Mouse (Mus musculus): ENCODE data around the gene Igf2bp3. TPM values are rescaled to one million over a fixed set of nuclear protein-coding genes. Genes with fewer than 3 reads are reported as not detected.

Igf2bp3 gene
- polyA plus RNA-seq, 1 experiment from 2014 or later: 96.8 TPM

- H3K4me2 ChIP-seq (replicated peaks): no peak overlapping the region
- ATAC-seq: no peak
- H3K27me3 ChIP-seq (replicated peaks): no peaks in the 10 kb centered on the region
- 89% methylated on average over 6 of the region's 6 CpGs for WGBS
- peaks cover 12% of the 10 kb centered on the region for H3K4me1 ChIP-seq (replicated peaks)
- H3K4me3 ChIP-seq (replicated peaks): no peak overlapping the region
- no peaks in the 10 kb centered on the region for H3K9me3 ChIP-seq
- no peak overlapping the region for H3K27ac ChIP-seq
- no peak overlapping the region for H3K9ac ChIP-seq
- no peaks in the 10 kb centered on the region for H3K36me3 ChIP-seq
Measured at GRCm38 (mm10) chr6:49165855-49166254, 48.9 kb downstream of the Igf2bp3 start.

GRCm38 (mm10) chr6:49165101-49165500 lies 49.7 kb downstream of the Igf2bp3 start:
- no peaks in the 10 kb centered on the region for H3K27me3 ChIP-seq (replicated peaks)
- H3K4me3 ChIP-seq (replicated peaks): no peak overlapping the region
- 44% methylated on average over 6 of the region's 6 CpGs for WGBS
- no peak overlapping the region for H3K27ac ChIP-seq
- H3K4me1 ChIP-seq (replicated peaks): peaks cover 12% of the 10 kb centered on the region
- no peak overlapping the region for H3K9ac ChIP-seq
- ATAC-seq: peak; percentile 55; the same call in 1 of the 2 replicates
- H3K9me3 ChIP-seq: no peaks in the 10 kb centered on the region
- H3K4me2 ChIP-seq (replicated peaks): no peak overlapping the region
- no peaks in the 10 kb centered on the region for H3K36me3 ChIP-seq

- ATAC-seq: no peak
- Histone ChIP-seq H3K36me3 (no peaks in the 10 kb centered on the region), H3K27me3 (replicated peaks) (no peaks in the 10 kb centered on the region), H3K27ac (no peak overlapping the region), H3K4me3 (replicated peaks) (no peak overlapping the region), H3K9ac (no peak overlapping the region), H3K4me2 (replicated peaks) (no peak overlapping the region), H3K4me1 (replicated peaks) (peaks cover 12% of the 10 kb centered on the region), H3K9me3 (no peaks in the 10 kb centered on the region)
- 70% methylated on average over 11 of the region's 11 CpGs for WGBS
Measured at GRCm38 (mm10) chr6:49164701-49165100, 50.1 kb downstream of the Igf2bp3 start.

GRCm38 (mm10) chr6:49159971-49160370 lies 54.8 kb downstream of the Igf2bp3 start:
- Histone ChIP-seq H3K4me2 (replicated peaks) (no peak overlapping the region), H3K4me3 (replicated peaks) (no peak overlapping the region), H3K9ac (no peak overlapping the region), H3K27me3 (replicated peaks) (no peaks in the 10 kb centered on the region), H3K27ac (no peak overlapping the region), H3K9me3 (no peaks in the 10 kb centered on the region), H3K4me1 (replicated peaks) (peaks cover 18% of the 10 kb centered on the region), H3K36me3 (no peaks in the 10 kb centered on the region; the same call in 1 of the 2 replicates)
- ATAC-seq: no peak
- 63% methylated on average over 2 of the region's 2 CpGs for WGBS

- no peak overlapping the region for H3K9ac ChIP-seq
- 83% methylated on average over 3 of the region's 3 CpGs for WGBS
- ATAC-seq: no peak
- H3K27me3 ChIP-seq (replicated peaks): no peaks in the 10 kb centered on the region
- no peaks in the 10 kb centered on the region; the same call in 1 of the 2 replicates for H3K36me3 ChIP-seq
- H3K4me3 ChIP-seq (replicated peaks): no peak overlapping the region
- no peaks in the 10 kb centered on the region for H3K9me3 ChIP-seq
- H3K27ac ChIP-seq: no peak overlapping the region
- H3K4me2 ChIP-seq (replicated peaks): no peak overlapping the region
- peaks cover 11% of the 10 kb centered on the region; the same call in 1 of the 2 replicates for H3K4me1 ChIP-seq (replicated peaks)
Measured at GRCm38 (mm10) chr6:49156826-49157175, 58.0 kb downstream of the Igf2bp3 start.

DNA sequence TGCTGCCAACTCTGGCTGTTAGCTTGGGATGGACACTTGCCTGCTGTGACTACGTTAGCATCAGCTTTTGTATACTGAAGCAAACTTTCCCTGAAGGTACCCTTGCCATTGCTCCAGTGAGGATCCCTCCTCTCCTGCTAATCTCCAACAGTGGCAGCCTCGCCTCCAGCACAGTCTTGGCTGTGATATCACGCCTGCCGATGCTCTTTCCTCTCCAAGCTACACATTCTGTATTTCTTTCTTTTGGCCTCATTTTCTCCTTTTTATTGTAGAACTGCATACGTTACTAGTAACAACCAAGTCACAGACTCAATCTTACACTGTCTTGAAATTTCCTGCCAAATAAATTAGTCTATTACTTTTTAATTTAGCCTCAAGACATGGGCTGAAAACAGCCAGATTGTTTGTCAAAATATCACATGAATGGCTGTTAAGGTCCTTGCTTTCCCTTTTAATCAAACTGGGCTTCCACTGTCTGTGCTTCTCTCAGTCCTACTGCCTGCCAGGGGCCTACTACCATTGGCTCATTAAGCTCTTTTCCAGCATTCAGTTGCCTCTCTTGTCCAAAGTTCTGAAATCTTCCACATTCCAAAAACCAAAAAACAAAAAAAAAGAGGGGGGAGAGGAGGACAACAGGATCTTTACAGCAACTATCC lies 58.5 kb downstream of the Igf2bp3 start:
- Histone ChIP-seq H3K4me3 (replicated peaks) (no peak overlapping the region), H3K4me1 (replicated peaks) (peaks cover 15% of the 10 kb centered on the region; the same call in 1 of the 2 replicates), H3K9ac (no peak overlapping the region), H3K9me3 (no peaks in the 10 kb centered on the region), H3K36me3 (no peaks in the 10 kb centered on the region; the same call in 1 of the 2 replicates), H3K4me2 (replicated peaks) (no peak overlapping the region), H3K27me3 (replicated peaks) (no peaks in the 10 kb centered on the region), H3K27ac (no peak overlapping the region)
- ATAC-seq: no peak
- WGBS: 86% methylated on average over 5 of the region's 5 CpGs

- Histone ChIP-seq H3K27ac (peak overlapping the region; percentile 74), H3K4me1 (replicated peaks) (0 out of 2 replicates have a peak, but pooled peaks cover 14% of the 10 kb centered on the region)
- peak; percentile 21; the same call in 1 of the 2 replicates for ATAC-seq
Measured at GRCm38 (mm10) chr6:49151465-49151864, 63.3 kb downstream of the Igf2bp3 start.

DNA sequence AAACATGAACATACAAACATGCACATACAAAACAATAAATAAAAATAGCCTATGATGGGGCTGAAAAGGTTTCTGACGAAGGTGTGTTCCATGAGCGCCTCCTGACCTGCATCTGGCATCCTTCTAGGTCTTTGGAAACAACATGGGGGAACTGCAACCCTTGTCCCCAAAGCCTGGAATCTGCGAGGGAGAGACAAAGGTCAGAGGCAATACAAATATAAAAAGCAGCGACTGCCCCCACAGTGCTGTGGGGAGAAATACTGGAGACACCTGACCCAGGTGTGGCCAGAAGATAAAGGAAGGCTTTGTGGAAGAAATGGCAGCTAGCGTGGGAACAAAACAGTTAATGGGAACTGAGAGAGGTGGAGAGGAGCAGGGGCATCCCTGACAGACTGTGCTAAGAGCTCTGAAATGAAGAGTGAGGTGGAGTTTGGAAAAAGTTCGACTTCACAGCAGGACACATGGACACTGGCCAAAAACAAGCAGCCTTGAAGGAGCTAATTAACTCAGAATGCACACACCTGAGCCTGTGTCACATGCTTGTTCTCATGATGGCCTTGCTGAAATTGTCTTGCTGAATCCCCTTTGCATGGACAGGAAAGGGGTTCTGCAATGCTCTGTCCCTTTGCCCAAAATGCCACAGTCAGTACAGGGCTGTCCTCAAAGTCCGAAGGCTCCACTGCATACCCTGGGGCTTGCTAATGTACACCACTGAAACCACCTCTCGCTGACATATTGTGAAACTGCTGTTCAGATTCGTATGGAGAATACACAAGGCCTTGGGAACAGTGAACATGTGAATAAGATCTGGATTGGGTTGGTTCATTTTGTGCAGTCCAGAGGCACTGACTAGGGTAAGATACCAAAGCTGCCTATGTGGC lies 64.2 kb downstream of the Igf2bp3 start:
- Histone ChIP-seq H3K4me3 (replicated peaks) (no peak overlapping the region), H3K9me3 (no peaks in the 10 kb centered on the region), H3K27me3 (replicated peaks) (no peaks in the 10 kb centered on the region), H3K4me2 (replicated peaks) (peak overlapping the region; percentile 43), H3K4me1 (replicated peaks) (0 out of 2 replicates have a peak, but pooled peaks cover 14% of the 10 kb centered on the region), H3K27ac (peak overlapping the region; percentile 80), H3K36me3 (no peaks in the 10 kb centered on the region), H3K9ac (no peak overlapping the region; the same call in 1 of the 2 replicates)
- WGBS: 62% methylated on average over 9 of the region's 9 CpGs
- peak; percentile 66 for ATAC-seq

More at GRCm38 (mm10) chr6:49151465-49151864, 63.3 kb downstream of the Igf2bp3 start:
- H3K9me3 ChIP-seq: no peaks in the 10 kb centered on the region
- WGBS: 63% methylated on average over 4 of the region's 4 CpGs
- no peak overlapping the region for H3K9ac ChIP-seq
- H3K4me2 ChIP-seq (replicated peaks): peak overlapping the region; percentile 43
- no peak overlapping the region for H3K4me3 ChIP-seq (replicated peaks)
- no peaks in the 10 kb centered on the region for H3K36me3 ChIP-seq
- no peaks in the 10 kb centered on the region for H3K27me3 ChIP-seq (replicated peaks)

- no peaks in the 10 kb centered on the region for H3K27me3 ChIP-seq (replicated peaks)
- H3K4me1 ChIP-seq (replicated peaks): 0 out of 2 replicates have a peak, but pooled peaks cover 10% of the 10 kb centered on the region
- H3K9me3 ChIP-seq: no peaks in the 10 kb centered on the region
- 53% methylated on average over 5 of the region's 5 CpGs for WGBS
- H3K27ac ChIP-seq: peak overlapping the region; percentile 92
- no peak overlapping the region for H3K9ac ChIP-seq
- peak overlapping the region; percentile 46 for H3K4me2 ChIP-seq (replicated peaks)
- H3K36me3 ChIP-seq: no peaks in the 10 kb centered on the region
- peak; percentile 27 for ATAC-seq
- H3K4me3 ChIP-seq (replicated peaks): no peak overlapping the region
Measured at GRCm38 (mm10) chr6:49149202-49149930, 65.4 kb downstream of the Igf2bp3 start.

DNA sequence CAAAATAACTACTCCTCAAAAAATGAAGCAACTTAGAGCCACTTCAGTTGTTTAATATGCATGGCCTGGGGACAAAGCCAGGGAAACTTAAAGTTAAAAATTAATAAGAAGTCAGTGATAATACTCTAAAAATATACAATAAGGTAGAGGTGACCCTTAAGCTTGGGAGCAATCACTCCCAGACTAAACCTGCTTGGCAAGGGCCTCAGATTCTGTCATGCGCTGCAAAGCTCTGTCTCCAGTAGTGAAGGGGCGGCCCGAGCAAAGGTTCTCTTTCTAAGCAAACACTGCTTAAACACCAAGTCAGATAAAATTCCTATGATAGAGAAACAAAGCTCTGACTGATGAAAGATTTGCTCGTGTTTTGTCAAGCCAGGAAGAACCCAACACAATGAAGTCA lies 66.0 kb downstream of the Igf2bp3 start:
- 0 out of 2 replicates have a peak, but pooled peaks cover 10% of the 10 kb centered on the region for H3K4me1 ChIP-seq (replicated peaks)
- H3K4me3 ChIP-seq (replicated peaks): no peak overlapping the region
- peak; percentile 85 for ATAC-seq
- H3K27me3 ChIP-seq (replicated peaks): no peaks in the 10 kb centered on the region
- peak overlapping the region; percentile 46; the same call in 1 of the 2 replicates for H3K4me2 ChIP-seq (replicated peaks)
- no peak overlapping the region for H3K9ac ChIP-seq
- H3K27ac ChIP-seq: peak overlapping the region; percentile 92
- no peaks in the 10 kb centered on the region for H3K36me3 ChIP-seq
- H3K9me3 ChIP-seq: no peaks in the 10 kb centered on the region
- WGBS: 61% methylated on average over 4 of the region's 4 CpGs

- no peak overlapping the region for H3K9ac ChIP-seq
- H3K36me3 ChIP-seq: no peaks in the 10 kb centered on the region
- 0 out of 2 replicates have a peak, but pooled peaks cover 10% of the 10 kb centered on the region for H3K4me1 ChIP-seq (replicated peaks)
- peak overlapping the region; percentile 89 for H3K27ac ChIP-seq
- peak; percentile 46 for ATAC-seq
- H3K4me3 ChIP-seq (replicated peaks): no peak overlapping the region
- 62% methylated on average over 7 of the region's 7 CpGs for WGBS
- H3K4me2 ChIP-seq (replicated peaks): peak overlapping the region; percentile 41
- no peaks in the 10 kb centered on the region for H3K9me3 ChIP-seq
- H3K27me3 ChIP-seq (replicated peaks): no peaks in the 10 kb centered on the region
Measured at GRCm38 (mm10) chr6:49148368-49148767, 66.4 kb downstream of the Igf2bp3 start.

DNA sequence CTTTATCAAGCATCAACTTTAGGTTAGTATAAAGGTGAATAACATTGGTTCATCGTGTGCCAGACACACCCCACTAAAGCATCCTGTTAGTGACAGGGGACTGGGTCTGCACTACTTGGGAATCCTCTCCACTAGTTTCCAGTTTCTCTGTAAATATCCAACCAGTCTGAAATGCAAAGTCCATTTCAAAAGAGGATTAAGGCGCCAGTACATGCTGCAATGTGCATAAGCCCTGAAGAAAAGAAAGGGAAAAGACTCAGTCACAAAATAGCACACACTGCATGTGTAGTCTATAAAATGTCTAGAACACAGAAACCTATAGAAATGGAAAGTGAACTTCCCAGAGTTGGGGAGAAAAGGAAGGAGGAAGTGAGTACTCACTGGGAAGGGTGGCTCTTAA lies 68.3 kb downstream of the Igf2bp3 start:
- Histone ChIP-seq H3K4me3 (replicated peaks) (no peak overlapping the region), H3K27me3 (replicated peaks) (no peaks in the 10 kb centered on the region), H3K9me3 (no peaks in the 10 kb centered on the region), H3K9ac (no peak overlapping the region), H3K4me1 (replicated peaks) (0 out of 2 replicates have a peak, but pooled peaks cover 7% of the 10 kb centered on the region), H3K27ac (no peak overlapping the region), H3K4me2 (replicated peaks) (no peak overlapping the region), H3K36me3 (no peaks in the 10 kb centered on the region)
- 57% methylated on average over 2 of the region's 2 CpGs for WGBS
- no peak for ATAC-seq

Data from intestine, embryonic 15.5 days (tissue).